Mouse (Mus musculus) liver, embryonic 18 days (tissue): Measurements from ENCODE around the gene Slc26a10. TPM values are rescaled to one million over a fixed set of nuclear protein-coding genes. Genes with fewer than 3 reads are reported as not detected.

Experiments
- polyA plus RNA-seq: library from polyadenylated mRNA; depleted of rRNA; stranded (reverse); fragments of >200 nt; gene quantifications from 2 replicates; pipeline ENCODE4 v1.2.3, GENCODE M21; 2012; rRNA removed

Slc26a10 gene
- polyA plus RNA-seq: 3.8 and 4.2 TPM in 2 replicates

DNA sequence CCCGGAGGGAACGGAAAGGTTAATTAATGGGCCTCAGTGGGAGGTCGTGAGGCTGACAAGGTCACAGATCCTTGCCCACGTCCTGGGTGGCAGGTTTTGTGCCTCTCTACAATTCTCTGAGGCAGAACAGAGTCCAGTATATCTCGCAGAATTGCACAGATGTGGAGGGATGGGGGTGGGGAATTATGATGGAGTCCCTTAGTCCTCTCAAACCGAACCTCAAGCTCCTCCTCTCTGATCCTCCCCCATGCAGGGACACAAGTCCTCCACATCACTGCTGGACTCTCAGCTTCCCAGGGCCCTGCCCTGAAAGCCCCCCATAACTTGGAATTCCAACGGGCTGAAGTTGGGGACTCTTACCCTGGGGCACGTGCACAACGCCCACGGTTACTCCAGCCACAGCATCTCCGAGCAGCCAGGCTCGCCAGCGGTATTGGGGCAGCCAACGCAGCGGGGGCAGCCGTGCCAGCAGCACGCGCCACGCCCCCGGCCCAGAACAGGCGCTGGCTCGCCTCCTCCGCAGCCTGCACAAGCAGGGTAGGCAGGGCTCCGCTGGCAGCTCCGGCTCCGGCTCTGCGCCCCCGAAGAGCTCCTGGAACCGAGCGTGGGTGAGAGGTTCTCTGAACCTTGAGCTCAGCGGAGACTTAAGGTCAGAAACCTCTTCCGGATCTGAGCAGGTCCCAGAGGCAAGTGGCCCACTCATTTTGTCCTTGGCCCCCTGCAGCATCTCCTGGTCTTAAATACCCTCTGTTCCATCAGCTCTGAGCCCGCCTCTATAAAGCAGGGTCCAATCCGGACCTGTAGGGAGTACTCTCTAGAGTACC, at the start of gene Slc26a10:
TSS of gene Slc26a10 (minus strand) at position 775 of the 824 bp plus-strand sequence.

DNA sequence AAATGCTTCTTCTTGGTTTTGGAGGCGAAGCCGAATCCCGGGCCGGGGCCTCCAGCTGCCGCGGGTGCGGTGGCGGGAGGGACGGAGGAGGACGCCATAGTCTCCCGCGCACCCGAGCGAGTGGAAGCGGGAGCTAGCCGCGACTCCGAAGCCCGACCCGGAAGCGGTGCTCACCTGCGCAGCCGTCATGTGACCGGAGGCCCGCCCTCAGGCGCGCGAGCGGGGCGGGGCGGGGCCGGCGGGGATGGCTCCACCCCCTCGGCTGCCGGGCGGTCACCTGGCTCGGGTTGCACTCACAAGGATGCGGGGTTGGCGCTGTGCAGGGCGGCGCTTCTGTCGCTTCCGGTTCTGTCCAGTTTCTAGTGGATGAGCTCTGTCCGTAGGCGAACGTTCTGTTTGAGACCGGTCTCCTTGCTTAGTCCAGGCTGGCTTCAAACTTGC, 31.0 kb upstream of the Slc26a10 start, which contains the start of gene Pip4k2c:
TSS of gene Pip4k2c (minus strand) at position 172 of the 441 bp plus-strand sequence.

DNA sequence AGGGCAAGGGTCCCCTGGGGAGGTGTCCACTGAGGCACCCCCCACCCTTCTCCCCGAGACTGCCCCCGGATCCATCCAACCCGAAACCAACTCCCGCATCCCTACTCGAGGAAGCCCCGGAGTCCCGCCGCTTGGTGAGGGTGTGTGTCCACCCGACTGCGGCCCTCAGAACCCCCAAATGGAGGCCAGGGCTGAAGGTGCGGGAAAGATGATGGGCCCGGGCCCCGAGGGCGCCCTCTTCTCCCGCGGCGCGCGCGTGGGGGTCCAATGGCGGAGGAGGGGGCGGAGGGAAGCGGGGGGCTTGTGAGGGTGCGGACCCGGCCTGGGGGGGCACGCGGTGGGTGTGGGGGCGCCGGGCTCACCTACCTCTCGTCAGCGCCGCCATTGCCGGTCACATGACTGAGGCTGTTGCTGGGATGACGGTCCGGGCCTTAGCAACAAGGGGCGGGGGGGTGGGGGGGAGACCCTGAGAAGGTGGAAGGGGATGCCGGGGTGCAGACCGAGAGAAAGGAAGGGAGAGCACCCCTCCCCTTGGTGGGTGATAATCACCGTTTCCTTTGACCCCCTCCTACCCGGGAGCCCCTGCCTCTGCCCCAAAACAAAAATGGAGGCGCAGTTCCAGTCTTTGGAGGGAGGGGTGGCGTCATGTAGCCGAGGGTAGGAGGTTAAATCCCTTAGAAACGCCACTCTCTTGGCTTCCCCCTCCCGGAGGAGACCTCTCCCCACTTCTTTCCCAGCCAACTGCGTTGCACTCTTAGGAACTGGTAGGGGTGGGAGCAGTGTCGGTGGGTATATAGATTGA, 15.1 kb upstream of the Slc26a10 start, which contains the start of gene Dtx3:
TSS of gene Dtx3 (minus strand) at position 401 of the 802 bp plus-strand sequence.

DNA sequence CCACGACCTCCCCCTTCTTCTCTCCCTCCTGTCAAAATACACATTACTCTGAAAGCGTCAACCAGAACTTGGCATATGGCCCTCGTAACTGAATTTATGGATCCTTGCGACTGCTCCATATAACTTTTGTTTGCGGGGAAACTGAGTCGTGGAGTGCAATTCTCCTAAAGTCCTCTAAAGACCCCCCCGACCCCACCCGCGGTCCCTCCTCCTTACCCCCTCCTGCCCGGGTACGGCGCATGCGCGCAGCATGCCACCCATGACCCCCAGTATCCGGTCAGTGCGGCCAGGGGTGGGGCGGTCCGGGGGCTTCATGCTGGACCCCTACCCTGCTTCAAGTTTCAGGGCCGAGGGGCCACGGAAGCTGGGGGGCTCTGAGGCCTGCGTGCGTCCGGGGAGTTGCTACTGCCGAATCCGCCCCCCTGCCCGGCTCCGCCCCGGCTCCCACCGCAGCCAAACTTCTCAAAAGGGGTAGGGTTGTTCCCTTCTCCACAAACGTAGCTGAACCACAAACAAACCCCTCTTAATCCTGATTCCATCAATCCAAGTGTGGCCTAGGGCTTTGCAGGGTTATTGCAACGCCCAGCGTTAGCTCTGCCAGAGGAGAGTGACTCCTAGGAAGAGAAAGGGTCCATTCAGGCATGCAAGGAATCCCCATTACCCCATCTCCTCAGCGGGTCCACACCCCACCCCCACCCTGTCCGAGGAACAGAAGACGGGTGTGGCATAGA, 9.4 kb upstream of the Slc26a10 start, which contains the start of gene Arhgef25:
TSS of gene Arhgef25 (minus strand) at position 433 of the 731 bp plus-strand sequence.

DNA sequence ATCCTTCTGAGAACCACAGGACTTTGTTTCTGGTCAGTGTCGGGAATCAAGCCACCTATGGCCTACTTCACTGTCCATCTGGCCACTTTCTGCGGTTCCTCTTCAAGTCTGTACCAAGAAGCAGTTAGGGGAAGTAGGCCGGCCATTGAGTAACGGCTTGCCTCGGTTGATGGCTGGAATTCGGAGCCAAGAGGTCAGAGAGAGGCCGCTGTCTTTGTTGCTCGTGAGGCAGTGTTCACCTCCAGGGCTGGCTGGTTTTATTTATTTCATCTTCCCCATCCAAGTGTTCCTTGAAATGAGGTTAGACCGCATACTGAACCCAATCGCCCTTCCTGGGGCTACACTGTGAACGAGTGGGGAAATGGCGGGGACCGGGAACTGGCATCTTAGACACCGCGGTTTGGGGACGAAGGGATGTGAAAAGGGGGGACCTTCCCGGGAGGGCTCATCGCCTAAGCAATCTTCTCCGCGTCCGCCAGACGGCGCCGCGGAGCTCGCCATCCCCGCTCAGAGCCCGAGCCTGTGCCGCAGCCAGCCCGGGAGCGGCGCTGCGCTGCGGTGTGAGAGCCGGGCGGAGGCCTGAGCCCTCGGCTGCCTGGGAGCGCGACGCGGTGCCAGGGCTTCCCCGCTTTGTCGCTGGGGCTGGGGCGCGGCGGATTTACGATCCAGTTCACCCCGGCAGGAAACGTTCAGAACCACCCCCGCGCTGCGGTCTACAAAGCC, 15.7 kb downstream of the Slc26a10 start, which contains the start of gene B4galnt1:
TSS of gene B4galnt1 (plus strand) at position 595 of the 723 bp plus-strand sequence.

Other genes starting within 250 kb of the Slc26a10 start
- 19.6 and 22.6 TPM in 2 replicates for gene Ctdsp2, start 201.9 kb downstream of the Slc26a10 start, polyA plus RNA-seq
- gene Avil, start 179.9 kb downstream of the Slc26a10 start, polyA plus RNA-seq: 0.02 TPM in 2 replicates
- 20.5 and 23.7 TPM in 2 replicates for gene Tsfm, start 149.8 kb downstream of the Slc26a10 start, polyA plus RNA-seq
- gene Mettl1, start 139.2 kb downstream of the Slc26a10 start, polyA plus RNA-seq: 11.1 and 12.2 TPM in 2 replicates
- 0.41 and 0.49 TPM in 2 replicates for gene Eef1akmt3, start 139.1 kb downstream of the Slc26a10 start, polyA plus RNA-seq
- 0.08 and 0.10 TPM in 2 replicates for gene Cyp27b1, start 132.4 kb downstream of the Slc26a10 start, polyA plus RNA-seq
- gene March9, start 120.5 kb downstream of the Slc26a10 start, polyA plus RNA-seq: 0.23 and 0.24 TPM in 2 replicates
- 175 and 191 TPM in 2 replicates for gene Cdk4, start 117.1 kb downstream of the Slc26a10 start, polyA plus RNA-seq
- gene Tspan31, start 110.4 kb downstream of the Slc26a10 start, polyA plus RNA-seq: 73.1 and 76.9 TPM in 2 replicates
- 2.3 and 3.2 TPM in 2 replicates for gene Agap2, start 105.4 kb downstream of the Slc26a10 start, polyA plus RNA-seq
- 48.7 and 52.7 TPM in 2 replicates for gene Os9, start 59.5 kb downstream of the Slc26a10 start, polyA plus RNA-seq
- 21.1 and 27.0 TPM in 2 replicates for gene B4galnt1, start 15.4 kb downstream of the Slc26a10 start, polyA plus RNA-seq
- 5.2 and 6.2 TPM in 2 replicates for gene Arhgef25, start 9.4 kb upstream of the Slc26a10 start, polyA plus RNA-seq
- 25.7 and 36.5 TPM in 2 replicates for gene Dtx3, start 15.1 kb upstream of the Slc26a10 start, polyA plus RNA-seq
- gene Pip4k2c, start 30.9 kb upstream of the Slc26a10 start, polyA plus RNA-seq: 15.5 and 18.1 TPM in 2 replicates
- 0.13 TPM in 2 replicates for gene Kif5a, start 82.7 kb upstream of the Slc26a10 start, polyA plus RNA-seq
- 57.1 and 59.5 TPM in 2 replicates for gene Dctn2, start 85.7 kb upstream of the Slc26a10 start, polyA plus RNA-seq
- 6.1 and 8.2 TPM in 2 replicates for gene Mbd6, start 108.4 kb upstream of the Slc26a10 start, polyA plus RNA-seq
- gene Mars, start 131.1 kb upstream of the Slc26a10 start, polyA plus RNA-seq: 45.8 and 49.7 TPM in 2 replicates
- gene Arhgap9, start 141.3 kb upstream of the Slc26a10 start, polyA plus RNA-seq: 11.3 and 12.3 TPM in 2 replicates
- 0.48 and 0.55 TPM in 2 replicates for gene Gli1, start 161.3 kb upstream of the Slc26a10 start, polyA plus RNA-seq
- 15.8 and 17.1 TPM in 2 replicates for gene Inhbe, start 173.8 kb upstream of the Slc26a10 start, polyA plus RNA-seq
- gene Inhbc, start 189.8 kb upstream of the Slc26a10 start, polyA plus RNA-seq: 5.6 and 6.3 TPM in 2 replicates
- gene R3hdm2, start 199.7 kb upstream of the Slc26a10 start, polyA plus RNA-seq: 10.7 and 13.9 TPM in 2 replicates